Mouse (Mus musculus) colon, adult 2 months (tissue): ENCODE results near the gene Prl8a2. TPM values are rescaled to one million over a fixed set of nuclear protein-coding genes. Genes with fewer than 3 reads are reported as not detected.

Source experiments
- polyA plus RNA-seq: library from polyadenylated mRNA; depleted of rRNA; stranded (reverse); fragments of >200 nt; gene quantifications from 2 replicates; pipeline ENCODE4 v1.2.3, GENCODE M21; 2012; rRNA removed

The Prl8a2 gene
- polyA plus RNA-seq: not detected in 2 replicates

DNA sequence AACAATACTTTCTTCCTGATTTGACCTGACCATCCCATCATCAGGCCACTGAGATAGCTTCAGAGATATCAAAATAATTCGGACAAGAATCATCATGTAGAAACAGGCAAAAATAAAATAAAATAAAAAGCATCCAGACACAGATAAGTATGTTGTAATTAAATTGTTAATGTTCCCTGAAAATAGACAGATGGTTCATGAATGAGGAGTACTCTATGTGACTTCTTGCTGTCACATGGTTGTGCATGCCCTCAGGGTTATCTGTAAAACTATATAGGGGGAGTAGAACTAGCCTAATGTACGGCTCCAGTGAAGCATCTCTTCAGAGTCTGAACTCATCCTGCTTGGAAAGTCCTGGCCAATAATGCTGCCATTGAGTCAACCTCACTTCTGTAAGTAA lies at the start of gene Prl8a2:
TSS of gene Prl8a2 (plus strand) at position 301 of the 400 bp plus-strand sequence.

DNA sequence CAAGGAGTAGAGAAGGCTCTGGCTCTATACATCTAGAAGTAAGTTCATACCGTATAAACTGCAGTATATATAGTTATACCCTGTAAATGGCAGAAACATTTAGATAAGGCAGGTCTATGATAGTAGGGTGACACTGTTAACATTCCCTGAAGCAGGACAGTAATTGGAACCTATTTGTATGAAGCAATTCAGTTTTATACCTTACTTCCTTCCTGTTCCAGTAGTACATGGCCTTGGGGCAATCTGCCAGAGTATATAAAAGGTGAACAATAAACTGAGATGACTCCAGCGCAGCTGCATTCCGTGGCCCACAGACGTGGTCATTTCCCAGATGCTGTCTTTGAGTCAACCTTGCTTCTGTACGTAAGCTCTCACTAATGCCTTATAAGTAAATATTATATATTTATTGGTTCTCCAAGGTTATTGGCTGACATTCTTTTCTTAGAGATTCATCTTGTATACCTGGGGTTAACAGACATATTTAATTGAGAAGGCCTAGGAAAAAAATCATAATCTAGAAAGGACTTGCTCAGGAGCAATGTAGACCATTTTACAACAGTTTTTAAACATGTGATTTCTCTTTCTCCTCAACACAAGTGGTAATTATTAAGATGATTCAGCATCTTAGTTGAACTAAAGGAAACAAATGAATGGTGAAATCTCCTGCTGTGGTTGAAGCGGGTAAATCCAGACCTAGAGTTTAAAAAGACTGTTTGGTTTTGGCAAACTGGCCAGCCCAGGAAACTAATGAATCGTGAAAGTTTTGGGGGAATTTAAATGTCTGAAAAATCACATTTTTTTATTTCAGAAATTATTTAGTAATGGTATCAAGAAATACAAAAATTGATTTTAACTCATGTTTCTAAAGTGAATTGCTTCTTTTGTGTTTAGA lies 32.9 kb upstream of the Prl8a2 start, which contains the start of gene Prl6a1:
TSS of gene Prl6a1 (plus strand) at position 294 of the 892 bp plus-strand sequence.

DNA sequence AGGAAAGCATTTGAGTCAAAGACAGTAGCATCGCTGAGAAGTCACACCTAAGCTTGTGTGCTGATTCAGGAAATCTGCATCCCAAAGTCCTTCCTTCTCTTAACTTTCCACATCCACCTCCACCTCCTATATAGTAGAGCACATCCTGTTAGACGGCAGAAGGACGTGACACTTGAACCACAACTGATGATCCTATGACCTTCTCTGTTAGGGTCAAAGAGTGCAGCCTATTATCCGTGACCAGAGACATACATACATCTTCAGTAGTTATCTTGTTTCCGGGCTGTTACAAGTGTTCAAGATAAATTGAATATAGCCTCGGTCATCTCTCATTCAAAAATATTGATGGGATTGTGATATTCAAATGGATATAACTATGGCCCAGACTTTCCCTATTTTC lies 45.3 kb downstream of the Prl8a2 start, which contains the start of gene Prl2b1:
TSS of gene Prl2b1 (minus strand) at position 101 of the 400 bp plus-strand sequence.

Other genes with a start within 250 kb of the Prl8a2 start
- gene Prl3d2, start 224.0 kb upstream of the Prl8a2 start, polyA plus RNA-seq: not detected in 2 replicates
- gene Prl3d3, start 188.9 kb upstream of the Prl8a2 start, polyA plus RNA-seq: not detected in 2 replicates
- gene Prl3c1, start 149.0 kb upstream of the Prl8a2 start, polyA plus RNA-seq: not detected in 2 replicates
- gene Prl3b1, start 103.8 kb upstream of the Prl8a2 start, polyA plus RNA-seq: not detected in 2 replicates
- not detected in 2 replicates for gene Prl3a1, start 86.2 kb upstream of the Prl8a2 start, polyA plus RNA-seq
- 0.28 TPM in 1 of 2 replicates, not detected in the other for gene Prl6a1, start 33.0 kb upstream of the Prl8a2 start, polyA plus RNA-seq
- gene Prl2b1, start 45.2 kb downstream of the Prl8a2 start, polyA plus RNA-seq: not detected in 2 replicates
- not detected in 2 replicates for gene Prl8a6, start 93.0 kb downstream of the Prl8a2 start, polyA plus RNA-seq
- not detected in 2 replicates for gene Prl8a8, start 167.5 kb downstream of the Prl8a2 start, polyA plus RNA-seq
- not detected in 2 replicates for gene Prl8a9, start 218.9 kb downstream of the Prl8a2 start, polyA plus RNA-seq
- not detected in 2 replicates for gene Prl8a1, start 236.5 kb downstream of the Prl8a2 start, polyA plus RNA-seq